Comparison of ENCODE assay signal across 13 mouse cellular contexts in the genomic region with DNA sequence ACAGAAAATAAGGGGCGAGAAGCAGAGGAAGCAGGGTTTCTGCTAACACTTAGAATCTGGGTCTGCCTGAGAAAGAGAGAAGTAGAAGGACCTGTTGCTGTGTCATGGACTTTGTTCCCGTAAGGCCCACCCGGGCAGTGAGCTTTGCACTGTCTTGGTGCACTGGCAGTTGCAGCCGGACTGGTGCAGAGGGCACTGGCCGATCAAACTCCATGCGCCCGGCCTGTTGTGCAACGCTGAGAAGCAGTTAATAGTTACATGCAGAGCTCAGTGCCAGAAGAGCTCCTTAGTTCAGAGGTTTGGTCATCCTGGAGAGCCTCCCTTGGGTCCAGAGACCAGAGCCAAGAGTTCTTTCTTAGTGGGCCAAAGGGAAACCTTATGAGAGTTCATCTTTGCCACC. TPM values are rescaled to one million over a fixed set of nuclear protein-coding genes. Genes with fewer than 3 reads are reported as not detected.
DNase-seq lines count a peak whose midpoint lies in the region; ATAC-seq and TF ChIP-seq lines count a peak whose summit lies in the region.
"Had no signal": no experiment of that assay in that cellular context is flagged by ENCODE, and none has a peak within 500 bp of the region (broad histone marks: within the 10 kb centered on the region; RNA-seq: fewer than 3 reads in every experiment).

No protein-coding gene starts in this region.

- no peak overlapping the region for H3K9ac ChIP-seq in kidney, postnatal 0 days (ENCODE audit: low read depth, low read length)
- H3K9ac ChIP-seq in liver, embryonic 14.5 days (replicated peaks), result no peak overlapping the region

- peak; percentile 24 for DNase-seq in Patski (ENCODE audit: low read depth, low spot score)
- DNase-seq in adrenal gland, postnatal 36 days, result peak; percentile 17 to 54
- peak; percentile 2 for DNase-seq in kidney, postnatal 0 days (ENCODE audit: low spot score)
- peak; percentile 10 to 23 (median 16) for DNase-seq in liver, embryonic 14.5 days (ENCODE audit: low read depth in 3 of 3, low spot score in 3 of 3)
- no peak for DNase-seq in gastrocnemius, postnatal 4 days (ENCODE audit: low spot score in 2 of 2)
- DNase-seq in left cerebral cortex, adult 2 months (ENCODE audit: extremely low spot score in 1 of 2, low spot score in 2 of 2), result no peak
- DNase-seq in lung, postnatal 4 days, result no peak
- DNase-seq: cerebellum, adult 8-10 months; lung, adult 2 months; thymus, adult 18-20 months had no signal

- no peak overlapping the region for H3K4me2 ChIP-seq in kidney, postnatal 0 days (ENCODE audit: low read length)
- no peak overlapping the region for H3K4me2 ChIP-seq in liver, embryonic 14.5 days (ENCODE audit: low read depth)

- H3K4me1 ChIP-seq in kidney, postnatal 0 days (replicated peaks; ENCODE audit: insufficient read depth, low read length), result no peaks in the 10 kb centered on the region
- H3K4me1 ChIP-seq in liver, embryonic 14.5 days (replicated peaks; ENCODE audit: control insufficient read depth in 2 of 2, insufficient read depth in 2 of 2, low read length in 1 of 2), result no peaks in the 10 kb centered on the region; a peak in 1 of 4 replicates
- H3K4me1 ChIP-seq: heart, embryonic 10.5 days; hindbrain, embryonic 10.5 days had no signal

- WGBS in kidney, postnatal 0 days, result 82% methylated on average over 8 of the region's 8 CpGs
- 74% methylated on average over 8 of the region's 8 CpGs for WGBS in liver, embryonic 14.5 days (ENCODE audit: insufficient replicate concordance)

- POLR2A ChIA-PET in Patski (lab: Charles Lee), result no interaction called here

- H3K9me3 ChIP-seq in kidney, postnatal 0 days (replicated peaks; ENCODE audit: low read length), result no peaks in the 10 kb centered on the region
- H3K9me3 ChIP-seq in liver, embryonic 14.5 days (ENCODE audit: control insufficient read depth, low read length), result no peaks in the 10 kb centered on the region
- H3K9me3 ChIP-seq: heart, embryonic 10.5 days; hindbrain, embryonic 10.5 days had no signal

- TF ChIP-seq CTCF in Patski (IDR thresholded peaks at IDR 0.05), result no peak
- no peak for TF ChIP-seq CTCF in kidney, postnatal 0 days (IDR thresholded peaks at IDR 0.05; ENCODE audit: low read depth)
- no peak for TF ChIP-seq CTCF in liver, embryonic 14.5 days (IDR thresholded peaks at IDR 0.05; ENCODE audit: low read depth)
- TF ChIP-seq CTCF in left cerebral cortex, adult 2 months (IDR thresholded peaks at IDR 0.05), result no peak

- intact Hi-C loops in left cerebral cortex, adult 2 months (cut with DNase I), result loop anchor here (2.0 to 5.0 kb wide), 3 partner anchors 49 to 501 kb away; no protein-coding TSS in a partner anchor

- H3K4me3 ChIP-seq in kidney, postnatal 0 days (replicated peaks; ENCODE audit: low read depth, low read length), result no peak overlapping the region
- no peak overlapping the region for H3K4me3 ChIP-seq in liver, embryonic 14.5 days (ENCODE audit: insufficient read depth in 1 of 2, low read depth in 2 of 2, low read length in 2 of 2)
- H3K4me3 ChIP-seq in left cerebral cortex, adult 2 months, result no peak overlapping the region
- H3K4me3 ChIP-seq: heart, embryonic 10.5 days; hindbrain, embryonic 10.5 days had no signal

- in situ Hi-C loops in Patski (cut with MboI; ENCODE audit: low pct_unique_long_range_greater_than_20kb), result loop anchor here (5.0 kb wide), 1 partner anchor 106 kb away; no protein-coding TSS in a partner anchor

- CTCF ChIA-PET in Patski (lab: Charles Lee), result interaction anchor here (1.5 to 3.6 kb wide), 2 partner anchors 47 to 105 kb away, joined by 5 to 18 read pairs; no protein-coding TSS in a partner anchor

- peaks cover 40% of the 10 kb centered on the region for H3K36me3 ChIP-seq in kidney, postnatal 0 days (ENCODE audit: insufficient read depth, low read length)
- peaks cover 2% of the 10 kb centered on the region; the same call in 1 of the 2 replicates for H3K36me3 ChIP-seq in liver, embryonic 14.5 days (replicated peaks; ENCODE audit: control insufficient read depth, insufficient read depth, low read depth)

- peak; percentile 79 for ATAC-seq in Patski
- peak; percentile 97 for ATAC-seq in kidney, postnatal 0 days (replicated peaks; ENCODE audit: low FRiP score, low read depth)
- ATAC-seq in liver, embryonic 14.5 days (ENCODE audit: insufficient read depth), result peak; percentile 66
- ATAC-seq in activated CD4-positive, CD25-positive, alpha-beta regulatory T cell, adult 4 months, result no peak

- H3K27me3 ChIP-seq in Patski, result no peaks in the 10 kb centered on the region
- no peaks in the 10 kb centered on the region for H3K27me3 ChIP-seq in kidney, postnatal 0 days (ENCODE audit: insufficient read depth, low read length)
- no peaks in the 10 kb centered on the region for H3K27me3 ChIP-seq in liver, embryonic 14.5 days (ENCODE audit: control insufficient read depth, insufficient read depth, low read length)

- H3K27ac ChIP-seq in kidney, postnatal 0 days, result peak overlapping the region; percentile 75; the same call in 1 of the 2 replicates
- no peak overlapping the region for H3K27ac ChIP-seq in liver, embryonic 14.5 days
- no peak overlapping the region for H3K27ac ChIP-seq in left cerebral cortex, adult 2 months
- H3K27ac ChIP-seq: heart, embryonic 10.5 days; hindbrain, embryonic 10.5 days had no signal

- TF ChIP-seq EP300 in liver, embryonic 14.5 days (IDR thresholded peaks at IDR 0.05; ENCODE audit: low read depth), result no peak

RNA-seq across cellular contexts. Expression of gene Aco1, which starts 38.8 kb away (rescaled TPM):
- polyA plus RNA-seq in Patski (2021), result 49.8 TPM
- total RNA-seq in adrenal gland, postnatal 36 days (2021), result 100 to 1,000 TPM; 112 to 173 TPM
- 82.3 and 87.8 TPM in 2 replicates for polyA plus RNA-seq in kidney, postnatal 0 days (2015; fragmentation: Nextera tagmentation; extraction: Ambion mirVana)
- 14.5 and 16.0 TPM in 2 replicates for polyA plus RNA-seq in liver, embryonic 14.5 days (2012; rRNA removed)
- 21.0 and 23.9 TPM in 2 replicates for polyA plus RNA-seq in liver, embryonic 14.5 days (2014; fragmentation: Nextera tagmentation; extraction: Ambion mirVana)
- 10 to 100 TPM; 37.8 to 42.7 TPM for total RNA-seq in gastrocnemius, postnatal 4 days (2021)
- total RNA-seq in left cerebral cortex, adult 2 months (2021), result 10 to 100 TPM; 26.8 to 28.2 TPM
- 10 to 100 TPM; 20.3 to 22.6 TPM for polyA plus RNA-seq in activated CD4-positive, CD25-positive, alpha-beta regulatory T cell, adult 4 months (2017; shearing (Covaris generic))

RNA-seq across cellular contexts. Expression of gene Ddx58, which starts 57.9 kb away (rescaled TPM):
- 15.0 TPM for polyA plus RNA-seq in Patski (2021)
- 10 to 100 TPM; 25.9 to 39.6 TPM for total RNA-seq in adrenal gland, postnatal 36 days (2021)
- polyA plus RNA-seq in kidney, postnatal 0 days (2015; fragmentation: Nextera tagmentation; extraction: Ambion mirVana), result 11.9 and 14.0 TPM in 2 replicates
- 1.8 and 3.1 TPM in 2 replicates for polyA plus RNA-seq in liver, embryonic 14.5 days (2012; rRNA removed)
- 2.4 and 2.5 TPM in 2 replicates for polyA plus RNA-seq in liver, embryonic 14.5 days (2014; fragmentation: Nextera tagmentation; extraction: Ambion mirVana)
- 1 to 10 TPM; 7.4 to 8.7 TPM for total RNA-seq in gastrocnemius, postnatal 4 days (2021)
- total RNA-seq in left cerebral cortex, adult 2 months (2021), result 1 to 10 TPM; 3.6 to 4.2 TPM
- polyA plus RNA-seq in activated CD4-positive, CD25-positive, alpha-beta regulatory T cell, adult 4 months (2017; shearing (Covaris generic)), result 10 to 100 TPM; 81.4 to 82.3 TPM

Comparison
In these comparisons a context has a peak if more than half of its experiments do, and no peak if none do; other contexts are left out.
1. DNase-seq: peak in Patski (single experiment), adrenal gland, postnatal 36 days (2 of 2), kidney, postnatal 0 days (single experiment) and liver, embryonic 14.5 days (3 of 3); none in gastrocnemius, postnatal 4 days (0 of 2), left cerebral cortex, adult 2 months (0 of 2) and lung, postnatal 4 days (0 of 2).